Mouse (Mus musculus) heart, postnatal 0 days (tissue): Measurements from ENCODE around the gene Aldh1a7. TPM values are rescaled to one million over a fixed set of nuclear protein-coding genes. Genes with fewer than 3 reads are reported as not detected.

ENCODE experiments used
- ATAC-seq: fragments of 200-750 bp; cut with Nextera tagmentation; 2 replicates; pipeline ENCODE4 v1.8.0; 2017; ENCODE audit warnings: low read depth, moderate number of reproducible peaks, moderate library complexity; ENCODE audit not compliant: insufficient read depth
- DNase-seq: peaks from one replicate; pipeline ENCODE4 v3.0.0-alpha.2; 2016; ENCODE audit warnings: low spot score
- H3K27ac ChIP-seq: fragments of 300-500 bp; sonication (generic); 2 replicates; pipeline ENCODE4 v1.5.1; 2014; ENCODE audit warnings: low read depth, mild to moderate bottlenecking
- H3K27me3 ChIP-seq: fragments of 300-500 bp; sonication (generic); 2 replicates; pipeline ENCODE4 v1.6.1; 2014; ENCODE audit warnings: low read length, mixed read lengths; ENCODE audit not compliant: control insufficient read depth, insufficient read depth
- H3K36me3 ChIP-seq: fragments of 300-500 bp; sonication (generic); replicated peaks from 2 replicates; pipeline ENCODE4 v1.6.1; 2014; ENCODE audit warnings: low read length, mixed read lengths; ENCODE audit not compliant: control insufficient read depth, insufficient read depth
- H3K4me1 ChIP-seq: fragments of 300-500 bp; sonication (generic); 2 replicates; pipeline ENCODE4 v1.6.1; 2014; ENCODE audit warnings: antibody characterized with exemption; ENCODE audit not compliant: control insufficient read depth, insufficient read depth
- H3K4me2 ChIP-seq: fragments of 300-500 bp; sonication (generic); 2 replicates; pipeline ENCODE4 v1.6.1; 2014; ENCODE audit warnings: low read depth, mild to moderate bottlenecking, low read length, moderate library complexity
- H3K4me3 ChIP-seq: fragments of 300-500 bp; sonication (generic); 2 replicates; pipeline ENCODE4 v1.5.1; 2014; ENCODE audit warnings: low read depth, low read length
- H3K9ac ChIP-seq: fragments of 300-500 bp; sonication (generic); replicated peaks from 2 replicates; pipeline ENCODE4 v1.6.1; 2014; ENCODE audit warnings: low read depth, low read length, mixed read lengths
- H3K9me3 ChIP-seq: fragments of 300-500 bp; sonication (generic); replicated peaks from 2 replicates; pipeline ENCODE4 v1.6.1; 2016; ENCODE audit warnings: low read length; ENCODE audit not compliant: control insufficient read depth
- CTCF ChIP-seq: IDR thresholded peaks from 2 replicates; pipeline ENCODE4 v1.5.1; 2016; ENCODE audit warnings: antibody characterized with exemption, control low read depth, low read depth
- EP300 ChIP-seq: IDR thresholded peaks from 2 replicates; pipeline ENCODE4 v1.6.1; 2016; ENCODE audit warnings: antibody characterized with exemption, low read depth
- WGBS: fragments of 180-500 bp; shearing (Covaris S2); extraction: QIAGEN DNeasy Blood & Tissue Kit; methylation state at CpG from one replicate; pipeline ENCODE4 v1.1.7; 2014; 5-methylcytosine and 5-hydroxymethylcytosine counted together
- polyA plus RNA-seq: library from polyadenylated mRNA; unstranded; fragments of >200 nt; fragmentation: Nextera tagmentation; extraction: Ambion mirVana; gene quantifications from 2 replicates; pipeline ENCODE4 v1.2.1, GENCODE M21; 2015
- total RNA-seq: library from RNA; depleted of rRNA; stranded (reverse); fragments of >200 nt; gene quantifications from 2 replicates; pipeline ENCODE4 v1.2.3, GENCODE M21; 2014; ENCODE audit warnings: low replicate concordance; rRNA removed

Aldh1a7 gene
- 1.9 and 6.0 TPM in 2 replicates for total RNA-seq
- polyA plus RNA-seq = 0.25 and 1.0 TPM in 2 replicates

DNA sequence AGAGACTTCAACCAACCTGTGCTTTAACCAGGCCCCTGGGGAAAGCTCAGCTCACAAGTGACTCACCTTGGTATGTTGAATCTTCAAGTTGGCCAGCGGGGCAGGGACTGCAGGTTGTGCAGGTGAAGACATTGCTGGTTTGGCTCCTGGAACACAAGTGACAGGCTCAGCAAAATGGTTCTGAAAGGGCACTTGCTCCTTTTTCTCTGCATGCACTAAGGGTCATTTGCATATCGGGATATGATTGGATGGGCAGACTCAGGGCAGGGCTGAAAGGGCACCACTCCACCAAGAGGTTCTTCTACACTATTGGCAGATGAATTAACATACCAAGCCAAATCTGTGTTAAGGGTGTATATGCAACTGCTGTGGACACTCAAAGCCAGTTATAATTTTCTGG lies at the start of gene Aldh1a7:
Gene Aldh1a7, minus strand, starts transcription at position 182 of the 400 bp plus-strand sequence.
- H3K4me1 ChIP-seq = no peaks in the 10 kb centered on the region
- no peak within 1 kb of the TSS for H3K9ac ChIP-seq
- WGBS = 66% methylated on average over 2 of the region's 2 CpGs
- H3K9me3 ChIP-seq = no peaks in the 10 kb centered on the region
- no peak within 1 kb of the TSS for H3K4me3 ChIP-seq
- DNase-seq = peak; percentile 6
- ATAC-seq = no peak
- no peak for TF ChIP-seq CTCF
- no peak for TF ChIP-seq EP300
- H3K27ac ChIP-seq = no peak within 1 kb of the TSS
- H3K27me3 ChIP-seq = no peaks in the 10 kb centered on the region
- H3K36me3 ChIP-seq = no peaks in the 10 kb centered on the region
- H3K4me2 ChIP-seq = no peak within 1 kb of the TSS

DNA sequence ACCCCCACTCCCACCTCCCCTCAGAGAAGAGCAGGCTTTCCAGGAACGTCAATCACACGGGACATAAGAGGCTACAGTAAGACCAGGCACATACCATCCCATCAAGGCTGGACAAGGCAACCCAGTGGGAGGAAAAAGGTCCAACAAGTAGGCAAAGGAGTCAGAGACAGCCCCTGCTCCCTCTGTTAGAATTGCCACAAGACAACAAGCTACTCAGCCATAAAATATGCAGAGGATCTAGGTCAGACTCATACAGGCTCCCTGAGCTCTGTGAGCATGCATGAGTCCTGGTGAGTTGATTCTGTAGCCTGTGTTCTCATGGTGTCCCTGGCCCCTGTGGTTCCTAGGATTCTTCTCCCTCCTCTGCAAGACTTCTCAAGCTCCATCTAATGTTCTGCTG lies 48.3 kb upstream of the Aldh1a7 start:
- Histone ChIP-seq H3K27me3 (no peaks in the 10 kb centered on the region), H3K27ac (no peak overlapping the region), H3K4me2 (no peak overlapping the region), H3K4me1 (no peaks in the 10 kb centered on the region), H3K36me3 (no peaks in the 10 kb centered on the region), H3K9me3 (no peaks in the 10 kb centered on the region), H3K9ac (no peak overlapping the region), H3K4me3 (no peak overlapping the region)
- no peak for TF ChIP-seq EP300
- TF ChIP-seq CTCF = no peak
- DNase-seq = no peak
- WGBS = 26% methylated on average over 2 of the region's 2 CpGs
- ATAC-seq = no peak

DNA sequence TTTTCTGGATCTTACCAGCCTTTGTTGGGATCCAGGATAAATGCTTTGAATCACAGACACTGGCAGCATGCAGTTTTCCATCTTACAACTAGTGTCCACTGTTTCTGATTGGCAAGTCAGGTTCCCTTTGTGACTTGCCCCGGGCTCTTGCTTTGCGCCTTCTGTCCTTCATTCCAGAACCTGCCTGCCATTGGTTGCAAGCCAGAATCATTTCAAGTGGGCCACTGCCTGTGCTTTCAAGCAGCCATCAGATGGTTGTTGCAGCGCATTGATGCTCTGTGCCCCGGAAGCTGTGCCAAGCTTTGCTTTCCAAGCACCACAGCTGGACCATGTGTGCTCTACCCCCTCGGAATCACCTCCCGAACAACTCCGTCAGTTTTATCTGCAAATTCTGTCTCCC lies 46.6 kb upstream of the Aldh1a7 start:
- H3K4me3 ChIP-seq = no peak overlapping the region
- H3K36me3 ChIP-seq = no peaks in the 10 kb centered on the region
- H3K4me2 ChIP-seq = no peak overlapping the region
- ATAC-seq = no peak
- TF ChIP-seq EP300 (no peak), CTCF (no peak)
- no peaks in the 10 kb centered on the region for H3K4me1 ChIP-seq
- WGBS = 74% methylated on average over 7 of the region's 7 CpGs
- no peak overlapping the region for H3K9ac ChIP-seq
- no peak overlapping the region for H3K27ac ChIP-seq
- DNase-seq = no peak
- H3K27me3 ChIP-seq = no peaks in the 10 kb centered on the region
- no peaks in the 10 kb centered on the region for H3K9me3 ChIP-seq

GRCm38 (mm10) chr19:20764214-20764613 lies 36.9 kb upstream of the Aldh1a7 start:
- H3K9ac ChIP-seq = no peak overlapping the region
- H3K27me3 ChIP-seq = no peaks in the 10 kb centered on the region
- no peaks in the 10 kb centered on the region for H3K36me3 ChIP-seq
- ATAC-seq = no peak
- no peak overlapping the region for H3K4me3 ChIP-seq
- TF ChIP-seq EP300 = no peak
- TF ChIP-seq CTCF = peak; percentile 68
- no peak overlapping the region for H3K27ac ChIP-seq
- no peaks in the 10 kb centered on the region for H3K9me3 ChIP-seq
- whole genome bisulfite sequencing = 12% methylated on average over 1 of the region's 1 CpGs
- H3K4me1 ChIP-seq = no peaks in the 10 kb centered on the region
- DNase-seq = peak; percentile 35
- H3K4me2 ChIP-seq = no peak overlapping the region

- 53% methylated on average over 4 of the region's 4 CpGs for WGBS
- TF ChIP-seq CTCF = no peak
- TF ChIP-seq EP300 = no peak
- H3K4me1 ChIP-seq = no peaks in the 10 kb centered on the region
- no peak overlapping the region for H3K4me2 ChIP-seq
- no peaks in the 10 kb centered on the region for H3K36me3 ChIP-seq
- no peaks in the 10 kb centered on the region for H3K27me3 ChIP-seq
- no peak overlapping the region for H3K4me3 ChIP-seq
- H3K27ac ChIP-seq = no peak overlapping the region
- H3K9ac ChIP-seq = no peak overlapping the region
- no peaks in the 10 kb centered on the region for H3K9me3 ChIP-seq
- DNase-seq = no peak
- no peak for ATAC-seq
Observed at GRCm38 (mm10) chr19:20761675-20762426, 34.5 kb upstream of the Aldh1a7 start.

GRCm38 (mm10) chr19:20761119-20761518 lies 33.8 kb upstream of the Aldh1a7 start:
- DNase-seq (no peak), ATAC-seq (no peak)
- H3K36me3 ChIP-seq = no peaks in the 10 kb centered on the region
- no peaks in the 10 kb centered on the region for H3K27me3 ChIP-seq
- no peak overlapping the region for H3K27ac ChIP-seq
- no peak overlapping the region for H3K4me3 ChIP-seq
- no peak overlapping the region for H3K4me2 ChIP-seq
- no peaks in the 10 kb centered on the region for H3K9me3 ChIP-seq
- H3K4me1 ChIP-seq = no peaks in the 10 kb centered on the region
- WGBS = 33% methylated on average over 3 of the region's 3 CpGs
- H3K9ac ChIP-seq = no peak overlapping the region
- no peak for TF ChIP-seq EP300
- TF ChIP-seq CTCF = no peak
